Mouse (Mus musculus): ENCODE results near the gene Ldhc. TPM values are rescaled to one million over a fixed set of nuclear protein-coding genes. Genes with fewer than 3 reads are reported as not detected.
"Not testable (repeated sequence)": the region's sequence is repeated elsewhere in the genome, so short reads cannot be mapped to it uniquely, and the experiment has no call there.

Gene Ldhc
- 0.39 to 13.0 TPM (median 3.9 TPM) in 3 replicates for total RNA-seq (2017)

DNA sequence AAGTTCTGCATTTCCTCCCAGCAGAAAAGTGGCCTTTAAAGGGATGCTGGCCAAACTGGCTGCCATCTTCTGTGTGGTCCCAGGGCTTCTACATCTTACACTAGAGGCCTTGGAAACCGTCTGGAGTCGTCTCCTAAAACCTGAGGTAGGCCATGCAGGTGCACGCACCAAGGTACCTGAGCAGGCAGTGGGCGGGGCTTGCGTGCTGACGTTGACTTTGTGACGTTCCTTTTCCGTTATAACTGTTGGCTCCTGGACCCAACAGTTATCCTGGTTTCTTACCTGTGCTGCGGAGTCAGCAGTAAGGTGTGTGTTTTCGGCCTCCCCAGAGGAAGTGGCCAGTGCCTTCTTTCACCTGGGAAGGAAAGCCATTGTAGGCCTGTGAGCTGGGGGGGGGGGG lies at the start of gene Ldhc:
Ldhc (plus strand) TSS at position 208 of the 400 bp plus-strand sequence.
- ATAC-seq (replicated peaks; ENCODE audit: insufficient number of reproducible peaks, low FRiP score, low TSS enrichment, poor library complexity, severe bottlenecking), result no peak

DNA sequence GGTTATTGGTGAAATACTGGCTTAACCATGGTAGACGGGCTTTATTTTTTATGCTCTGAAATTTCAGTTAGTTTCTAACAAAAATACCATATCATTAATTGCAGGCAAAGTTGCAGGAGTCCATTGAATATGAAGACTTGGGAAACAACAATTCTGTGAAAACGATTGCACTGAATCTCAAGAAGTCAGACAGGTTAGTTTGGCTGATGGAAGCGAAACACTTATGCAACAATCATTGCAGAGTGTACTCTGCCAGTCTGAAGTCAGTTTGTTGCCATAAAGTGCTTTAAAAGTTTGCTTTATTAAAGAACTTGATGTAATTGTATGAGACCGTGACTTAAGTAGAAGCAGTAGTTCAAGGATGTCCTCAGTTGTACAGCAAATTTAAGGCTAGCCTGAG lies 47.0 kb upstream of the Ldhc start:
- no peak for ATAC-seq (replicated peaks; ENCODE audit: insufficient number of reproducible peaks, low FRiP score, low TSS enrichment, poor library complexity, severe bottlenecking)

DNA sequence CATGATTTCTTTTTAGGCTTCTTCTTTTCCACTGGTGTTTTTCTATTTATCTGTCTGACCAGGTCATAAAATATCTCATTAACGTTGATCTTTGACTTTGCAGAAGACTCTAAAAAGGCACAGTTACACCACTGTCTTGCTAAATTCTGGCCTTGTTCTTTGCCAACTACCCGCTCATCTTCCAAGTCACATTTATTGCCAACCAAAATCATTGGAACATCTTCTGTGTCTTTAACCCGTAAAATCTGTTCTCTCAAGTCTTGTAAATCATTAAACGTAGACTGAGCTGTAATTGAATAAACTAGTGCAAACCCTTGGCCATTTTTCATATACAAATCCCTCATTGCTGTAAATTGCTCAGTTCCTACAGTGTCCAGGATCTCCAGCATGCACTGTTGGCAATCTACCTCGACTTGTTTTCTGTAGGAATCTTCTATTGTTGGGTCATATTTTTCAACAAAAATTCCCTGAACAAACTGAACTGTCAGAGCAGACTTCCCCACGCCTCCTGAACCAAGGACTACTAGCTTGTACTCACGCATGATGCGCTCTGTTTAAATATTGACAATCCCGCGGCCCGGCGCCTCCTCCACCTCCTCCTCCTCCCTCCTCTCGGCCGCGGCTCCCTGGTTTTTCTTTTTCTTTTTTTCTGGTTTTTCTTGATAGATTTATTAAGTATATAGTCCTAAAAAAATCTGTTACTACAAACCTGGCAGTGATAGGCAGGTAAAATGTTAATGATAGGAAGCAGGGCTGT lies 39.9 kb upstream of the Ldhc start:
- not testable (repeated sequence) for ATAC-seq (replicated peaks; ENCODE audit: insufficient number of reproducible peaks, low FRiP score, low TSS enrichment, poor library complexity, severe bottlenecking)

- no peak for ATAC-seq (replicated peaks; ENCODE audit: insufficient number of reproducible peaks, low FRiP score, low TSS enrichment, poor library complexity, severe bottlenecking)
Measured at GRCm38 (mm10) chr7:46827046-46827802, 33.8 kb upstream of the Ldhc start.

DNA sequence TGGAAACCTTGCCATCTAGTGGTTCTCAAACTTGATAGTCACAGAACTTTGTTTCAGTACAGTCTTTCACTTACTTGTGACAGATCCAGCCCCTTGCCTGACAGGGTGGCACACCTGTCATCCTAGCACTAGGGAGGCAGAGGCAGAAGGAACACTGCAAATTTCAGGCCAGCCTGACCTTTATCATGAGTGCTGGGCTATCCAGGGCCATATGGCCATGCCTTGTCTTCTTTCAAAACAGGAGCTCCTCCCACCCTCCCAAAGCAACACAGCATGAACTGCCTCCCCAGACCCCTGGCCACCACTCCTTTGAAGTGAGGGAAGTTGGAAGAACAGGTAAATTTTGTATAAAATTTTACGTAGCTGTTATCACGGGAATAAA lies 33.2 kb upstream of the Ldhc start:
- ATAC-seq (replicated peaks; ENCODE audit: insufficient number of reproducible peaks, low FRiP score, low TSS enrichment, poor library complexity, severe bottlenecking), result no peak

DNA sequence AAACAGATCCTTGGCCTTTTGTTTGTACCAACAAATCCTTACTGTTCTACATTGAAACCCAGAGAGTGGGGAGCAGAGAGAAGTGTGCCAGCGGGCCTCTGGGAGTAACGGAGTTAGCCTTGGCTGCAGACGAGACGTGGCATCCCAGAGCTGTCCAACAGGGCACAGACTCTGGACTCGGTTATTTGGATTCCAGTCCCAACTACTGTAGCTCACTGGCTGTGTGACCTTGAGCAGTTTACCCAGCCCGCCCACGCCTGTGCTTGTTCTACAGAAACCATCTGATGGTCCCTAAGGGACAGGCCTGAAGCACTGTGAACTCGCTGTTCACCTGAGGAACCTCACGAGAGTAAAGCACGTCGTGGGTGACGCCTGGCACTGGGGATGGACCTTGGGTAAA lies 31.1 kb upstream of the Ldhc start:
- ATAC-seq (replicated peaks; ENCODE audit: insufficient number of reproducible peaks, low FRiP score, low TSS enrichment, poor library complexity, severe bottlenecking), result no peak

- ATAC-seq (replicated peaks; ENCODE audit: insufficient number of reproducible peaks, low FRiP score, low TSS enrichment, poor library complexity, severe bottlenecking), result peak; percentile 93
Measured at GRCm38 (mm10) chr7:46830799-46831590, 30.0 kb upstream of the Ldhc start.

GRCm38 (mm10) chr7:46831693-46832092 lies 29.3 kb upstream of the Ldhc start:
- no peak for ATAC-seq (replicated peaks; ENCODE audit: insufficient number of reproducible peaks, low FRiP score, low TSS enrichment, poor library complexity, severe bottlenecking)

- not testable (repeated sequence) for ATAC-seq (replicated peaks; ENCODE audit: insufficient number of reproducible peaks, low FRiP score, low TSS enrichment, poor library complexity, severe bottlenecking)
Measured at GRCm38 (mm10) chr7:46832112-46832810, 28.7 kb upstream of the Ldhc start.

DNA sequence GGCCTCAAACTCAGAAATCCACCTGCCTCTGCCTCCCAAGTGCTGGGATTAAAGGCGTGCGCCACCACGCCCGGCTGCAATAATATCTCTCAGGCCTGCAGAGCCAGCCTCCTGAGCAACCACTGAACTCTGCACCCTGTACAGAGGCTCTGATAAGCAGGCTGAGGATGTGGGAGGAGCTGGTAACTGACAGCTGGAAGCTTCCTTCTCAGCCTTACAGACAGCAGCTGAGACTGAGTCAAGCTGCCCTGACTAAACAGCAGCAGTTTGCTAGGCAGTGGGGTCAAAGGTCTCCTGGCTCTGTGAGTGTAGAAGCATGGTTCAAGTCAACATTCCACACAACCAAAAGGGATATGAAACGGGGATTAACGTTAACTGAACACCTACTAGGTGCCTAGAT lies 27.7 kb upstream of the Ldhc start:
- ATAC-seq (replicated peaks; ENCODE audit: insufficient number of reproducible peaks, low FRiP score, low TSS enrichment, poor library complexity, severe bottlenecking), result peak; percentile 50

DNA sequence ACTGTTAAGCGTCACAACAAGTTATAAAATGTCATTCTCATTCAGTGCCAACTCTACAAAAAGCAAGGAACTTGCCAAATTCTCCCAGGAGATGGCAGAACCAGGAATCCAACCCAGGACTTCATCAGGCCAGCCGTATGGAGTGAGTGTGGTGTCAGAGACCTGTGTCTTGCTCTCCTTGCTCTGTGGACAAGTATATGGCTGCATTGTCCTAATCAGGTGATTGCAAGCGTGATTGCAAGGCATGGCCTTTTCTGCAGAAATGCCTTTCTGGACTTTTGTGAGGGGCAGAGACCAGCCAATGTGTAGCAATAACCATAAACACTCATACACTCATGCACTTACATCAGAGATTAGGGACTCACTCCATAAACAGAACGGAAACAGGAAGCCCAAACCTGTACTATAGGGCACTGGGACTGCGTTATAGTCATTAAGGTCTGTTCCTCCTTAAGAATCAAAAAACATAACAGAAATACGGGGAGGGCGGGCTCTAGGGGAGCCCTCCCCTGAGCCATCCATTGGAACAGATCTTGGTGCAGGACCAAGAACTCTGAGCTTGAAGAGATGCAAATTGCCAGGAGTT lies 27.2 kb upstream of the Ldhc start:
- ATAC-seq (replicated peaks; ENCODE audit: insufficient number of reproducible peaks, low FRiP score, low TSS enrichment, poor library complexity, severe bottlenecking), result no peak

DNA sequence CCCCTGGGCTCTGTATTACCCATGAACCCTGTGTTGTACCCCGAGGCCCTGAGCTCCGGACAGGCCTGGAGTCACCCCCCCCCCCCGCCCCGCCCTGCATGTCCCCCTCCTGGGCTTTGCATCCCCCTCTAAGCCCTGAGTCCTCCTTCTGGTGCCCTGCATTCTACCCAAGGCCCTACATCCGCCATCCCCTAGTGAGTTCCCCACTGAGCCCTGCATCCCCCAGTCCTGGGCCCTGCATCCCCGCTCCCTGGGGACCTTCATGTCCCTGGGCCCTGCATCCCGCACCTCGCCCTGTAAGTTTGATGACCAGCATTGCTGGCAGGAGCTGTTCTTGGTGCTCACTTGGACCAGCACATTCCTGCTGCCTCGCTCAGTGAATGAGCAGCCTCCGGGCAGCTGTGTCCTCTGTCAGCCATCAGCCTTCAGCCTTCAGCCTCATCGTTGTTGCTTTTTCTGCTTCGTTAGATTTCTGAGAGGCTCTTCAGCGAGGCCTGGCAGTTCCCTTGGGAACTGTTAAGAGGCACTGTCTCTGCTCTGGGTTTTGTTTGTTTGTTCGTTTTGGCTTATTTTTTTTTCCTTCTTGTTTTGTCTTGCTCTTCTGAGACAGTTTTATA lies 25.9 kb upstream of the Ldhc start:
- ATAC-seq (replicated peaks; ENCODE audit: insufficient number of reproducible peaks, low FRiP score, low TSS enrichment, poor library complexity, severe bottlenecking), result no peak

DNA sequence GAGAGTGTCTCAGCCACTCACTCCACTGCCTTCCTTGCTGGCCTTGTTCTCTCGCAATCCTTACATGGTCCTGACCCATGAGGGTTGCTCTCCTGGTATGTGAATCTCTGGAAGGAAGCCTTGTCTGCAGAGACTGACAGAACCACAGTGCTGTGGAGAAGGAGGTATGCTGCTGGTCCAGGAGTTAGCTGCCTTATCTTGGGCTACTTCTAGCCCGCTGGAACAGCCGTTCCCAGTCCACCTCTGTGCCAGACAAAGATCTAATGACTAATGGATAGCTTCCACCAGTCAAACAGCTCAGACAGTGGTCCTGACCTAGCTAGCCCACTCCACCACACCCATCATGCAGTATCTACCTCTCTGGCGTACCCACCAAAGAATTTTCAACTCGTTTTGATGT lies 24.6 kb upstream of the Ldhc start:
- ATAC-seq (replicated peaks; ENCODE audit: insufficient number of reproducible peaks, low FRiP score, low TSS enrichment, poor library complexity, severe bottlenecking), result no peak

DNA sequence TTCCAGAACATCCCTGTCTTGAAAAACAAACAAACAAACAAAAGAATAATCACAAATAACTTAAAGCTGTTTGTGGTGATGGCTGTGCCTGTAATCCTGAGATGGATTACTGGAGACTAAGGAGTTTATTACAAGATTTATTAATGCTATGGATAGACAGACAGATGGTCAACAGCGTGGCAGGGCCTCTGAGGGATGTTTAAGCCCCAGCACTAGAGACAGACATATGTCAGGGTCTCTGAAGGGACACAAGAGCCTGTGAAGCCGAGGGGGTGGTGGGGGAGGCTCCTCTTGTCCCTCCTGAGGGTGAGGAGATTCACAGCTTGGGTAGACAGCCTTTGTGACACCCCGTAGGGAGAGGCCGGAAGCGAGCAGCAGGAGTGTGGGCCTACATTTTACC lies 23.9 kb upstream of the Ldhc start:
- no peak for ATAC-seq (replicated peaks; ENCODE audit: insufficient number of reproducible peaks, low FRiP score, low TSS enrichment, poor library complexity, severe bottlenecking)

DNA sequence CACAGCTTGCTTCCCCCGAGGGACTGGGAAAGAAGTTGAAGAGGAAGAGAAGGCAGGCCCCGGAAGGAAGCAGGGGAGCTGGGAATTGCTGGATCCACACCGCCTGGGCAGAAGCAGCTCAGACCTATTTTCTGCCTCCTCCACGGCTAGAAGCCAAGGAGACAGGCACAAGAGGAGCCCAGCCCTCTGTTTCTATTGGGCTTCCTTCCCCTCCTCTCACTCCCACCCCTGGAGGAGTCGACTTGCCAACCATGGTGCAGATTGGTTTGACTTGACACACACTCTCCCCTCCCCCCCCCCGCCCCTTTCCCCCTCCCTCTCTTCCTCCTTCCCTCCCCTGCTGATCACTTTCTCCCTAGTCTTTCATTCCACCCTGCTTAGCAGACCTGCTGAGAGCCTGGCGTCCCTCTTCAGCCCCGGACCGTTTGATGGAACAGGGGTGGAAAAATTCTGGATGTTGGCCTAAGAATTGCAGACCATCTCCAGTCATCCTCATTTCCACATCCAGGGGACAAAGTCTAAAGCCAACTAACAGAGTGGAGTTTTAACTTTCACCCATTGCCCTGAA lies 22.8 kb upstream of the Ldhc start:
- no peak for ATAC-seq (replicated peaks; ENCODE audit: insufficient number of reproducible peaks, low FRiP score, low TSS enrichment, poor library complexity, severe bottlenecking)

GRCm38 (mm10) chr7:46838891-46839302 lies 22.1 kb upstream of the Ldhc start:
- ATAC-seq (replicated peaks; ENCODE audit: insufficient number of reproducible peaks, low FRiP score, low TSS enrichment, poor library complexity, severe bottlenecking), result peak; percentile 62

- 0 out of 2 replicates have a peak, but pooled peaks have one; percentile 9 for ATAC-seq (replicated peaks; ENCODE audit: insufficient number of reproducible peaks, low FRiP score, low TSS enrichment, poor library complexity, severe bottlenecking)
Measured at GRCm38 (mm10) chr7:46839446-46839845, 21.6 kb upstream of the Ldhc start.

DNA sequence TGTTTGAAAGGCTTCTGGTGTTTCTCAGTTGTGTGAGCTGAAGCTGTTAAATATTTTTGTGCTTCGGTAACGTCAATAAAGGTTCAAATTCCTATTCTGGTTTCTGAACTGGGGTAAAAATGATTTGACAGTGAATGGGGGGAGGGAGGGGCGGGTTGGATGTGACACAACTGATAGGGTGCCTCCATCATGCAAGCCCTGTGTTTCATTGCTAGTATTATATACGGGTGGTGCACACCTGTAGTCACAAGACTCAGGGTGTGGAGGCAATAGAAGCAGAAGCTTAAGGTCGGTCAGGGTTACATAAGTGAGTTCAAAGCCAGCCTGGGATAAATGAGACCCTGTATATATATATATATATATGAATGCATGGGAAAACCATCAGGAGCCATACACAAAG lies 21.1 kb upstream of the Ldhc start:
- no peak for ATAC-seq (replicated peaks; ENCODE audit: insufficient number of reproducible peaks, low FRiP score, low TSS enrichment, poor library complexity, severe bottlenecking)

Measured in monocyte, adult 5-6 weeks (primary cell).